Comparison of ENCODE assay signal across 19 mouse cellular contexts in genomic region chr1:184040181-184040580, GRCm38 (mm10). TPM values are rescaled to one million over a fixed set of nuclear protein-coding genes. Genes with fewer than 3 reads are reported as not detected.
DNase-seq lines count a peak whose midpoint lies in the region; ATAC-seq and TF ChIP-seq lines count a peak whose summit lies in the region.
"Had no signal": no experiment of that assay in that cellular context is flagged by ENCODE, and none has a peak within 500 bp of the region (broad histone marks: within the 10 kb centered on the region; RNA-seq: fewer than 3 reads in every experiment).

No protein-coding gene starts in this region.

- H3K27ac ChIP-seq in embryonic facial prominence, embryonic 13.5 days, result no peak overlapping the region
- no peak overlapping the region for H3K27ac ChIP-seq in embryonic facial prominence, embryonic 10.5 days (replicated peaks)
- peak overlapping the region; percentile 93 for H3K27ac ChIP-seq in heart, embryonic 15.5 days
- H3K27ac ChIP-seq: forebrain, embryonic 10.5 days; macrophage; midbrain, embryonic 15.5 days; stomach, postnatal 0 days had no signal

- no peak overlapping the region for H3K9ac ChIP-seq in embryonic facial prominence, embryonic 13.5 days
- H3K9ac ChIP-seq in heart, embryonic 15.5 days, result no peak overlapping the region
- H3K9ac ChIP-seq: midbrain, embryonic 15.5 days had no signal

- ATAC-seq in embryonic facial prominence, embryonic 13.5 days (ENCODE audit: insufficient number of reproducible peaks, insufficient read depth, low FRiP score, low TSS enrichment, low read depth), result no peak
- ATAC-seq in heart, embryonic 15.5 days (replicated peaks; ENCODE audit: insufficient number of reproducible peaks, insufficient read depth, low FRiP score, low read depth), result no peak
- ATAC-seq in megakaryocyte, adult 5-6 weeks (ENCODE audit: poor library complexity, severe bottlenecking), result no peak
- ATAC-seq: intestine, embryonic 16.5 days; midbrain, embryonic 15.5 days had no signal

- no peak for DNase-seq in embryonic facial prominence, embryonic 10.5 days (ENCODE audit: low spot score)
- no peak for DNase-seq in heart, postnatal 25 days (ENCODE audit: low spot score)
- DNase-seq in lung, postnatal 25 days (ENCODE audit: low spot score), result no peak
- DNase-seq in lung, adult 2 months, result no peak
- DNase-seq: adrenal gland, postnatal 10 days; cerebellum, postnatal 14 days; kidney, postnatal 36 days; left cerebral cortex, postnatal 4 days; spleen, adult 18-20 months; thymus, postnatal 4 days had no signal

- H3K4me3 ChIP-seq in embryonic facial prominence, embryonic 13.5 days, result no peak overlapping the region
- no peak overlapping the region for H3K4me3 ChIP-seq in embryonic facial prominence, embryonic 10.5 days
- no peak overlapping the region for H3K4me3 ChIP-seq in heart, embryonic 15.5 days
- H3K4me3 ChIP-seq in megakaryocyte, embryonic 14.5 days (replicated peaks), result peak overlapping the region; percentile 82
- H3K4me3 ChIP-seq in lung, adult 2 months (replicated peaks; ENCODE audit: extremely low read depth, low read depth, low read length), result no peak overlapping the region
- H3K4me3 ChIP-seq: forebrain, embryonic 10.5 days; midbrain, embryonic 15.5 days had no signal

- no peaks in the 10 kb centered on the region for H3K27me3 ChIP-seq in embryonic facial prominence, embryonic 13.5 days
- peaks cover 13% of the 10 kb centered on the region; the same call in 1 of the 2 replicates for H3K27me3 ChIP-seq in embryonic facial prominence, embryonic 10.5 days (replicated peaks; ENCODE audit: low read depth, poor library complexity, severe bottlenecking)
- no peaks in the 10 kb centered on the region for H3K27me3 ChIP-seq in heart, embryonic 15.5 days
- no peaks in the 10 kb centered on the region for H3K27me3 ChIP-seq in megakaryocyte, embryonic 14.5 days (replicated peaks)
- H3K27me3 ChIP-seq: midbrain, embryonic 15.5 days had no signal

- 0 out of 2 replicates have a peak, but pooled peaks cover 9% of the 10 kb centered on the region for H3K36me3 ChIP-seq in embryonic facial prominence, embryonic 13.5 days
- peaks cover 4% of the 10 kb centered on the region; the same call in 1 of the 2 replicates for H3K36me3 ChIP-seq in embryonic facial prominence, embryonic 10.5 days (replicated peaks)
- 0 out of 2 replicates have a peak, but pooled peaks cover 4% of the 10 kb centered on the region for H3K36me3 ChIP-seq in heart, embryonic 15.5 days
- H3K36me3 ChIP-seq in megakaryocyte, embryonic 14.5 days (replicated peaks; ENCODE audit: low read length), result peaks cover 89% of the 10 kb centered on the region
- H3K36me3 ChIP-seq: midbrain, embryonic 15.5 days had no signal

- peak overlapping the region; percentile 31 for H3K4me2 ChIP-seq in embryonic facial prominence, embryonic 13.5 days
- H3K4me2 ChIP-seq in heart, embryonic 15.5 days, result 0 out of 2 replicates have a peak overlapping the region, but pooled peaks have one; percentile 1
- H3K4me2 ChIP-seq: midbrain, embryonic 15.5 days had no signal

- no peak for TF ChIP-seq POLR2A in lung, adult 2 months (IDR thresholded peaks at IDR 0.05; ENCODE audit: borderline replicate concordance, extremely low read depth, low read depth, low read length)

- WGBS in embryonic facial prominence, embryonic 13.5 days, result 76% methylated on average over 11 of the region's 11 CpGs
- WGBS in embryonic facial prominence, embryonic 10.5 days, result 76% methylated on average over 11 of the region's 11 CpGs
- 84% methylated on average over 11 of the region's 11 CpGs for WGBS in heart, embryonic 15.5 days
- 88% methylated on average over 11 of the region's 11 CpGs for WGBS in lung, adult 2 months

- no peak for TF ChIP-seq CTCF in lung, adult 2 months (IDR thresholded peaks at IDR 0.05; ENCODE audit: insufficient read depth, low read length)

- no peaks in the 10 kb centered on the region for H3K9me3 ChIP-seq in embryonic facial prominence, embryonic 13.5 days
- no peaks in the 10 kb centered on the region for H3K9me3 ChIP-seq in embryonic facial prominence, embryonic 10.5 days
- no peaks in the 10 kb centered on the region for H3K9me3 ChIP-seq in heart, embryonic 15.5 days (replicated peaks)
- no peaks in the 10 kb centered on the region for H3K9me3 ChIP-seq in megakaryocyte, embryonic 14.5 days
- H3K9me3 ChIP-seq: forebrain, embryonic 10.5 days; midbrain, embryonic 15.5 days had no signal

- intact Hi-C loops in heart, postnatal 25 days (cut with DNase I), result no loop called here

- H3K4me1 ChIP-seq in embryonic facial prominence, embryonic 13.5 days, result peaks cover 22% of the 10 kb centered on the region
- H3K4me1 ChIP-seq in embryonic facial prominence, embryonic 10.5 days, result peaks cover 38% of the 10 kb centered on the region
- peaks cover 46% of the 10 kb centered on the region for H3K4me1 ChIP-seq in heart, embryonic 15.5 days (replicated peaks)
- H3K4me1 ChIP-seq in megakaryocyte, embryonic 14.5 days, result peaks cover 96% of the 10 kb centered on the region
- H3K4me1 ChIP-seq in lung, adult 2 months (ENCODE audit: control insufficient read depth, insufficient read depth, low read length), result peaks cover 10% of the 10 kb centered on the region

RNA-seq across cellular contexts. Expression of gene 1700056E22Rik, which starts 6.1 kb away (rescaled TPM):
- 1.1 and 1.5 TPM in 2 replicates for polyA plus RNA-seq in embryonic facial prominence, embryonic 13.5 days (2015; fragmentation: Nextera tagmentation; extraction: Ambion mirVana)
- polyA plus RNA-seq in embryonic facial prominence, embryonic 10.5 days (2016; fragmentation: Nextera tagmentation; extraction: Ambion mirVana), result 0.58 and 1.1 TPM in 2 replicates
- 1.7 and 2.1 TPM in 2 replicates for polyA plus RNA-seq in heart, embryonic 15.5 days (2015; fragmentation: Nextera tagmentation; extraction: Ambion mirVana)
- total RNA-seq in heart, postnatal 25 days (2021), result under 1 TPM; 0.75 to 0.86 TPM
- 19.8 and 52.4 TPM in 2 replicates for polyA plus RNA-seq in megakaryocyte, embryonic 14.5 days (2012; ENCODE audit: insufficient read depth, low replicate concordance)
- total RNA-seq in megakaryocyte, adult 5-6 weeks (2015), result 0.98 and 2.9 TPM in 2 replicates
- 3.0 and 4.6 TPM in 2 replicates for total RNA-seq in megakaryocyte, adult 5-6 weeks (2017)
- 0.97 and 1.9 TPM in 2 replicates for polyA plus RNA-seq in lung, adult 2 months (2012; rRNA removed)

RNA-seq across cellular contexts. Expression of gene Dusp10, which starts 27.1 kb away (rescaled TPM):
- 13.1 and 14.1 TPM in 2 replicates for polyA plus RNA-seq in embryonic facial prominence, embryonic 13.5 days (2015; fragmentation: Nextera tagmentation; extraction: Ambion mirVana)
- 3.0 and 3.1 TPM in 2 replicates for polyA plus RNA-seq in embryonic facial prominence, embryonic 10.5 days (2016; fragmentation: Nextera tagmentation; extraction: Ambion mirVana)
- polyA plus RNA-seq in heart, embryonic 15.5 days (2015; fragmentation: Nextera tagmentation; extraction: Ambion mirVana), result 10.5 and 14.0 TPM in 2 replicates
- 1 to 10 TPM; 7.4 to 8.6 TPM for total RNA-seq in heart, postnatal 25 days (2021)
- polyA plus RNA-seq in megakaryocyte, embryonic 14.5 days (2012; ENCODE audit: insufficient read depth, low replicate concordance), result 3.1 and 14.8 TPM in 2 replicates
- total RNA-seq in megakaryocyte, adult 5-6 weeks (2015), result 5.3 and 7.5 TPM in 2 replicates
- 4.3 and 7.4 TPM in 2 replicates for total RNA-seq in megakaryocyte, adult 5-6 weeks (2017)
- polyA plus RNA-seq in lung, adult 2 months (2012; rRNA removed), result 13.6 and 16.4 TPM in 2 replicates
